Mouse (Mus musculus) forebrain, embryonic 16.5 days (tissue): ENCODE measurements around the gene Anks1b. TPM values are rescaled to one million over a fixed set of nuclear protein-coding genes. Genes with fewer than 3 reads are reported as not detected.
A peak's percentile ranks its signal among the peaks of the same experiment; 100 is the strongest.

ENCODE experiments used
- ATAC-seq: fragments of 200-750 bp; cut with Nextera tagmentation; 2 replicates; pipeline ENCODE4 v1.8.0; 2017; ENCODE audit warnings: mild to moderate bottlenecking, moderate library complexity
- H3K27ac ChIP-seq: fragments of 300-500 bp; sonication (generic); 2 replicates; pipeline ENCODE4 v1.5.1; 2014; ENCODE audit warnings: low read length, control low read depth
- H3K27me3 ChIP-seq: fragments of 300-500 bp; sonication (generic); replicated peaks from 2 replicates; pipeline ENCODE4 v1.6.1; 2014; ENCODE audit warnings: low read length; ENCODE audit not compliant: control insufficient read depth, insufficient read depth
- H3K36me3 ChIP-seq: fragments of 300-500 bp; sonication (generic); 2 replicates; pipeline ENCODE4 v1.6.1; 2014; ENCODE audit not compliant: control insufficient read depth, insufficient read depth
- H3K4me1 ChIP-seq: fragments of 300-500 bp; sonication (generic); replicated peaks from 2 replicates; pipeline ENCODE4 v1.6.1; 2014; ENCODE audit warnings: low read length; ENCODE audit not compliant: control insufficient read depth, insufficient read depth
- H3K4me2 ChIP-seq: fragments of 300-500 bp; sonication (generic); 2 replicates; pipeline ENCODE4 v1.6.1; 2014; ENCODE audit warnings: mild to moderate bottlenecking, low read length, control low read depth
- H3K4me3 ChIP-seq: fragments of 300-500 bp; sonication (generic); replicated peaks from 2 replicates; pipeline ENCODE4 v1.5.1; 2014; ENCODE audit warnings: mild to moderate bottlenecking, low read length, control low read depth
- H3K9ac ChIP-seq: fragments of 300-500 bp; sonication (generic); replicated peaks from 2 replicates; pipeline ENCODE4 v1.6.1; 2014; ENCODE audit warnings: low read depth, low read length, control low read depth
- H3K9me3 ChIP-seq: fragments of 300-500 bp; sonication (generic); 2 replicates; pipeline ENCODE4 v1.6.1; 2016; ENCODE audit warnings: low read length; ENCODE audit not compliant: control insufficient read depth
- WGBS: fragments of 180-500 bp; shearing (Covaris S2); extraction: QIAGEN DNeasy Blood & Tissue Kit; methylation state at CpG from one replicate; pipeline ENCODE4 v1.1.7; 2014; 5-methylcytosine and 5-hydroxymethylcytosine counted together
- polyA plus RNA-seq: library from polyadenylated mRNA; unstranded; fragments of >200 nt; fragmentation: Nextera tagmentation; extraction: Ambion mirVana; gene quantifications from 2 replicates; pipeline ENCODE4 v1.2.1, GENCODE M21; 2015

The Anks1b gene
- polyA plus RNA-seq, 1 experiment from 2014 or later = 84.4 TPM

DNA sequence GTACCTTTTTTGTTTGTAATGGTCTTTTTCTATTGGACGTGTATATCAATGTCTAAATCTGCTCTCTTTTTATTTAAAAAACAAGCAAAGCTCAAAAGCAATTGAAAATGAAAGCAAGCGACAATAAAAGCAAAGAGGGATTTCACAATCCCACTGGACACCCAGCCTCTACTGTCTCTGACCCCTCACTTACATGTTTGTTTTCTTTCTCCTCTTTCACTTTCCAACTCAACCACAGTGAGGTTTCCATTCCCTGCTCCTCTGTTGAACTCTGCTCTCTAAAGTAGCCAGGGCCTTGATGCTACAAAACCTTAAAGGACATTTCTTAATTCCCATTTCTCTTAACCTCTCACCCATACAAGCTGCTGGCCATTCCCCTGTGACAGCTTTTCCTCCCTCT lies 400.0 kb downstream of the Anks1b start:
- ATAC-seq = no peak
- no peak overlapping the region for H3K4me3 ChIP-seq
- H3K4me1 ChIP-seq = no peaks in the 10 kb centered on the region; the same call in 1 of the 2 replicates
- H3K27me3 ChIP-seq = no peaks in the 10 kb centered on the region
- WGBS = 79% methylated on average over 2 of the region's 2 CpGs
- H3K4me2 ChIP-seq = no peak overlapping the region
- no peaks in the 10 kb centered on the region for H3K9me3 ChIP-seq
- H3K9ac ChIP-seq = no peak overlapping the region
- no peak overlapping the region for H3K27ac ChIP-seq
- no peaks in the 10 kb centered on the region for H3K36me3 ChIP-seq

DNA sequence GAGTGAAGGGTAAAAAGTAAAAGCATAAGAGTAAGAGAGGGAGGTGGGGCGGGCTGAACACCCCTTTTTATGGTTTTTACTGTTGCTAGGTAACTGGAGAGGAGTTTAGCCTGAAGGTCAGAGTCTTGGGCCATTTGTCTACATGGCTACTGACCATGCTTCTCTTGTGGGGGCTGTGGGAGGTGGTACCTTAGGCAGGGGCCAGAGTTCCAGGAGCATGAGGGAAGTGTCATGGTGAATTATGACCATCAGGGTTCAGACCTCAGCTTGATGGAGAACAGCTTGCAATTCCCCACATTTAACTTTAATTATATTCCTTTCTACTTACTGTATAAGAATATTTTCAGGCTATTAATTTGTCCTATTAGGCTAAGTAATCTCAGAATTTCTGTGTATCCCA lies 413.3 kb downstream of the Anks1b start:
- no peaks in the 10 kb centered on the region for H3K4me1 ChIP-seq
- no peak for ATAC-seq
- no peak overlapping the region for H3K27ac ChIP-seq
- 92% methylated on average over 1 of the region's 1 CpGs for WGBS
- no peak overlapping the region for H3K4me3 ChIP-seq
- H3K36me3 ChIP-seq = no peaks in the 10 kb centered on the region
- no peak overlapping the region for H3K9ac ChIP-seq
- H3K27me3 ChIP-seq = no peaks in the 10 kb centered on the region
- H3K4me2 ChIP-seq = no peak overlapping the region
- H3K9me3 ChIP-seq = no peaks in the 10 kb centered on the region

DNA sequence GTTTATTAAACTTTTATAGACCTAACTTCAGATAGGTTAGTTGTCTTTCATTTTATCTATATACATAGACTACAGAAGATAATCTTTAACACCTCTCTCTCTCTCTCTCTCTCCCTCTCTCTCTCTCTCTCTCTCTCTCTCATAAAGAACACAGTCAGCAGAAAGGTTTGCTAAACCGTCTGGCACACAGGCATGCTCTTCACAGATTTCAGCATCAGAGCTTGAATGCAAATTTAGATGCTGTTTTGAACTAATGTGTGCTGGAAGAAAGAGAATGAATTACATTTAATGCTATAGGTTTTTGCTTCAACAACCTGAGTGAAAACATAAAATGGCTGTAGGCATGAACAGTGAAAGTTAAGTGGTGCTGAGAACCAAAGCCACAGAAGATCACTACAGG lies 429.9 kb downstream of the Anks1b start:
- Histone ChIP-seq H3K4me1 (peaks cover 4% of the 10 kb centered on the region; the same call in 1 of the 2 replicates), H3K9me3 (no peaks in the 10 kb centered on the region), H3K4me2 (no peak overlapping the region), H3K27ac (no peak overlapping the region), H3K36me3 (no peaks in the 10 kb centered on the region), H3K27me3 (no peaks in the 10 kb centered on the region), H3K4me3 (no peak overlapping the region), H3K9ac (no peak overlapping the region)
- WGBS = 31% methylated on average over 1 of the region's 1 CpGs
- no peak for ATAC-seq

DNA sequence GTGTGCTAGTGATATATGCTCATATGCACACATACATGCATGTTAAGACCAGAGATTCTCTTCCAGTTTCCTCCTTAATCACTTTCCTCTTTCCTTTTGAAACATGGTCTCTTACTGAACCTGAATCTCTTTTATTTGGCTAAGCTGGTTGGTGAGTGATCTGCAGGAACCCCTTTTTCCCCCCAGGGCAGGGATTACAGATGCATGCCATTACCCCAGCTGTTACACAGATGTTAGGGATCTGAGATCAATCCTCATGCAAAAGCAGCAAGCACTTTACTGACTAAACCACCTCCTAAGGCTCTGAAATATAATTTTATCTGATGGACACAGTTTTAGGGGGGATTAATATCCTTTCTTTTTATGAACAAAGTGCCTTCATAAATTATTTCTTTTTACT lies 432.8 kb downstream of the Anks1b start:
- H3K4me3 ChIP-seq = no peak overlapping the region
- no peak overlapping the region for H3K4me2 ChIP-seq
- peaks cover 4% of the 10 kb centered on the region; the same call in 1 of the 2 replicates for H3K4me1 ChIP-seq
- H3K27ac ChIP-seq = no peak overlapping the region
- ATAC-seq = no peak
- H3K9ac ChIP-seq = no peak overlapping the region
- H3K27me3 ChIP-seq = no peaks in the 10 kb centered on the region
- H3K36me3 ChIP-seq = no peaks in the 10 kb centered on the region
- H3K9me3 ChIP-seq = no peaks in the 10 kb centered on the region

DNA sequence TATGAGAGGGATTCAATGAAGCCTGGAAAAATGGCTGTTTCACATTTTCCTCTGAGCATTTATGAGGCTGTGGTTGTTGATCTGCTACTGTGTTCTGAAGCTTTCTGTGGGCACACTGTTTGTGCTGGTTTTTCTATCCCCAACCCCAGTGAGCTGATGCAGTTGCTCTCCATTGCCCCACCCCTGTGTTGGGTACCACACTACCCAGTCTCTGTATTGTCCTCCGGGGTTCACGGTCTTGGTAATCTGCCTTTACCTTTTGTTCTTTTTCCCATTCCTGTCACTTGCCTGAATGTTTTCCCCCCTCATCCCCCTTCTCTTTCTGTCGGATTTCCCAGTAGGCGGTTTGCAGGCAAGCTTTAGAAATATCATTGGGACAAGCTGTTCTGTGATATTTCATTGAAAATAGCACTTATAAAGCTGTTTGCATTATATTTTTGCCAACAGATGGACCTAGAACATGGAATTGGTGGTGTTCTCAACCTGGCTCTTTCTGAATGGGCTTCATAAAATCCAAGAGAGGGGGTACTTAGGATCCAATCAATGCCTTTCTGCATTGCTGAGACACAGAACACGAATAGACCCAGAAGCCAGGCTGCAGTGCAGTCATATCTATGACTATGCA lies 434.7 kb downstream of the Anks1b start:
- peaks cover 4% of the 10 kb centered on the region; the same call in 1 of the 2 replicates for H3K4me1 ChIP-seq
- no peaks in the 10 kb centered on the region for H3K36me3 ChIP-seq
- H3K9ac ChIP-seq = no peak overlapping the region
- H3K27me3 ChIP-seq = no peaks in the 10 kb centered on the region
- 45% methylated on average over 5 of the region's 5 CpGs for WGBS
- H3K4me2 ChIP-seq = no peak overlapping the region
- H3K9me3 ChIP-seq = no peaks in the 10 kb centered on the region
- ATAC-seq = no peak
- H3K27ac ChIP-seq = peak overlapping the region; percentile 37; the same call in 1 of the 2 replicates
- no peak overlapping the region for H3K4me3 ChIP-seq

DNA sequence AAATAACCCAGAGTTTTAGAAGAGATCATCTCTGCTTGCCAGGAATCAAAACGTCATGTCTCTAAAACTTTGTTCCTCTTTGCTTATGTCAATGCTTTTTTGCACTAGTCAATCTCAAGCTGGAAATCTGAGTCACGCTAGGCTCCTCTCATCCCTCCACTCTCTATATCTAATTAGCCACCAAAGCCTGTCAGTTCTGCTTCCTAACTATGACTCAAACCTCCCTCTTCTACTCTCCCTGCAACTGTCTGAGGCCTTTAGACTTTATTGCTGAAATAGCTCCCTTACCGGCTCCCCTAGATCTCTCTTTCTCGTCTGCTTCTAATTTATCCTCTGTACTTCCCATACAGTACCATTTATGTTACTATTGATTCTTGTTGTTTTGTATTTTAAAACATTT lies 456.5 kb downstream of the Anks1b start:
- Histone ChIP-seq H3K9me3 (no peaks in the 10 kb centered on the region), H3K4me1 (no peaks in the 10 kb centered on the region), H3K27ac (no peak overlapping the region), H3K4me2 (no peak overlapping the region), H3K9ac (no peak overlapping the region), H3K4me3 (no peak overlapping the region), H3K36me3 (no peaks in the 10 kb centered on the region), H3K27me3 (no peaks in the 10 kb centered on the region)
- 92% methylated on average over 4 of the region's 4 CpGs for WGBS
- no peak for ATAC-seq

DNA sequence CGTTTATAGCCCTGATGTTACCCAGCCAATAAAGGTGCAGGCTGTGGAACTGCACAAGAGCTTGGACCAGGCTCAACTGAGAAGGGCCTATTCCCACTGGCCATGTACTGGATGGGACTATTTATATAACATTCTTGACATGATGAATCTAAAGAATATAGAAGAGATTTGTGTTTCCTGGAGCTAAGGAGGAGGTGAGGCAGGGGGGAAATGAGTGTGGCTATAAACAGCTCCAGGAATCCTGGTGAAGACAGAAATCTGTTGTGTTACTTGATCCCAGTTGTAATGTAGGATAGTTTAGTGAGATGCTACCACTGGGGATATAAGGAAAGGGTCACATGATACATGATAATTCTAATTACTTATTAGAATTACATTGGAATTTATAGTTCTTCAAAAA lies 472.1 kb downstream of the Anks1b start:
- no peak overlapping the region for H3K27ac ChIP-seq
- 89% methylated on average over 1 of the region's 1 CpGs for WGBS
- no peaks in the 10 kb centered on the region for H3K36me3 ChIP-seq
- H3K9me3 ChIP-seq = no peaks in the 10 kb centered on the region
- H3K4me3 ChIP-seq = no peak overlapping the region
- no peak overlapping the region for H3K9ac ChIP-seq
- H3K27me3 ChIP-seq = no peaks in the 10 kb centered on the region
- no peaks in the 10 kb centered on the region for H3K4me1 ChIP-seq
- H3K4me2 ChIP-seq = no peak overlapping the region
- ATAC-seq = no peak

DNA sequence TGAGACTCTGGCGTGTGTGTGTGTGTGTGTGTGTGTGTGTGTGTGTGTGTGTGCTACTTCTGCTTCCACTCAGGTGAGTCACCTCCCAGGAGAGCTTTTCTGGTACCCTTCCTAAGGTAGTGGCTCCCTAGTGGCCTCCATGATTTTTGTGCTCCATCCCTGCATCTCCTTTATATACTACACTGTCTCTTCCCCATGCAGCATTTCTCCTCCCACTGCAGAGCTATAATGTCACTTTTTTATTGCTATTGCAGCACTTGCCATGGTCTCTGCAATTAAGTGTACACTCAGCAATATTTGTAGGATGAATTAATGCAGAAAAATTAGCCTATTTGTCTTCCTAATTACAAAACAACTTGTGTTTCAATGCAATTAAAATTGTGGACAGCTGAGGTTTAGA lies 482.9 kb downstream of the Anks1b start:
- H3K9me3 ChIP-seq = no peaks in the 10 kb centered on the region
- no peaks in the 10 kb centered on the region for H3K27me3 ChIP-seq
- no peak for ATAC-seq
- no peak overlapping the region for H3K9ac ChIP-seq
- H3K4me2 ChIP-seq = no peak overlapping the region
- H3K36me3 ChIP-seq = no peaks in the 10 kb centered on the region
- no peaks in the 10 kb centered on the region for H3K4me1 ChIP-seq
- H3K27ac ChIP-seq = no peak overlapping the region
- WGBS = no CpG with 5 or more reads among the region's 1 CpGs
- no peak overlapping the region for H3K4me3 ChIP-seq

DNA sequence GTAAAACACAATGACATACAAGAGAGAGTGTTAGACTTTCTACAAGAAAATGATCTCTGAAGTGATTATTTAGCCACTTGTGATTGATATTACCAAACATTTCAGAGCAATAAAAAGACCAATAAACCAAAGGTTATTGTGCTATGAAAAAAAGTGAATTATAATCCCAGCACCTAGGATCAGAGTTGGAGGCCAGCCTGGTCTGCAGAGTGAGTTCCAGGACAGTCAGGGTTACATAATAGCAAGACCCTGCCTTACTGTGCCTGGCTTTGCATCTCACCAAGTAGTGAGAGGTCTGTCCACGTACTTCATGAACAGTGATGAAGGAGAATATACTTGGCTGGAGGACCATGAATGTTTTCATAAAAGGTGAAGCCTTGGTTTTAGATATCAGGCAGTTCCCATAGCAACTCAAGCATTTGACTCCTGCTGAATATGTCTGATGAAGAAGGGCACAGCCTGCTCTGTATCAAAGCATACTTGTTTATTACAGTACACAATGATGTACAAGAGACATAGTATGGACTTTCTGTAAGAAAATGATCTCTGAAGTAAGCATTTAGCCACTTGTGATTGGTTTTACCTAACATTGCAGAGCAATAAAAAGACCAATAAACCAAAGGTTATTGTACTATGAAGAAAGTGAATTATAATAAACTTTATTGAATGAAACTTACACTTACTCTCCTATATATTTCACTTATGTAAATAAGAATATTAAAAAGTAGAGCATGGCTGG lies 484.0 kb downstream of the Anks1b start:
- Histone ChIP-seq H3K4me3 (no peak overlapping the region), H3K4me2 (no peak overlapping the region), H3K4me1 (no peaks in the 10 kb centered on the region), H3K27me3 (no peaks in the 10 kb centered on the region), H3K27ac (no peak overlapping the region), H3K9me3 (no peaks in the 10 kb centered on the region), H3K36me3 (no peaks in the 10 kb centered on the region), H3K9ac (no peak overlapping the region)
- 63% methylated on average over 1 of the region's 1 CpGs for WGBS
- ATAC-seq = no peak
